Mouse (Mus musculus): ENCODE results near the gene Itgad. TPM values are rescaled to one million over a fixed set of nuclear protein-coding genes. Genes with fewer than 3 reads are reported as not detected.

The Itgad gene
- polyA plus RNA-seq, 1 experiment from 2014 or later = 0.04 TPM

GRCm38 (mm10) chr7:128206152-128206551, 52.0 kb downstream of the Itgad start, which contains the start of gene Cox6a2:
Gene Cox6a2 (minus strand): TSS chr7:128206387.
- 54% methylated on average over 6 of the region's 6 CpGs for WGBS

GRCm38 (mm10) chr7:128208187-128208586, 54.0 kb downstream of the Itgad start:
- WGBS = 2% methylated on average over 4 of the region's 4 CpGs
- H3K9ac ChIP-seq (ENCODE audit: low read length) = no peak overlapping the region
- no peaks in the 10 kb centered on the region for H3K4me1 ChIP-seq (replicated peaks; ENCODE audit: control insufficient read depth, insufficient read depth, low read length)
- no peak overlapping the region for H3K4me2 ChIP-seq (ENCODE audit: low read depth, low read length)
- H3K9me3 ChIP-seq (ENCODE audit: control insufficient read depth, low read length) = no peaks in the 10 kb centered on the region
- H3K36me3 ChIP-seq (ENCODE audit: control insufficient read depth, insufficient read depth, low read length) = no peaks in the 10 kb centered on the region
- no peaks in the 10 kb centered on the region for H3K27me3 ChIP-seq (ENCODE audit: control insufficient read depth, insufficient read depth, low read depth, low read length)
- ATAC-seq (ENCODE audit: low read depth) = peak; percentile 52
- no peak overlapping the region for H3K4me3 ChIP-seq (ENCODE audit: low read length)
- H3K27ac ChIP-seq (ENCODE audit: low read length) = no peak overlapping the region

More at GRCm38 (mm10) chr7:128206152-128206551, 52.0 kb downstream of the Itgad start, which contains the start of gene Cox6a2:
- Histone ChIP-seq H3K36me3 (ENCODE audit: control insufficient read depth, insufficient read depth, low read length) (no peaks in the 10 kb centered on the region), H3K9me3 (ENCODE audit: control insufficient read depth, low read length) (no peaks in the 10 kb centered on the region), H3K27ac (ENCODE audit: low read length) (no peak within 1 kb of the TSS), H3K4me2 (ENCODE audit: low read depth, low read length) (no peak within 1 kb of the TSS), H3K27me3 (ENCODE audit: control insufficient read depth, insufficient read depth, low read depth, low read length) (no peaks in the 10 kb centered on the region), H3K9ac (ENCODE audit: low read length) (no peak within 1 kb of the TSS), H3K4me1 (replicated peaks; ENCODE audit: control insufficient read depth, insufficient read depth, low read length) (no peaks in the 10 kb centered on the region), H3K4me3 (ENCODE audit: low read length) (no peak within 1 kb of the TSS)
- ATAC-seq (ENCODE audit: low read depth) = no peak

GRCm38 (mm10) chr7:128209826-128210225, 55.6 kb downstream of the Itgad start:
- H3K4me1 ChIP-seq (replicated peaks; ENCODE audit: control insufficient read depth, insufficient read depth, low read length) = no peaks in the 10 kb centered on the region
- H3K36me3 ChIP-seq (ENCODE audit: control insufficient read depth, insufficient read depth, low read length) = no peaks in the 10 kb centered on the region
- 39% methylated on average over 3 of the region's 3 CpGs for WGBS
- H3K27ac ChIP-seq (ENCODE audit: low read length) = no peak overlapping the region
- H3K9ac ChIP-seq (ENCODE audit: low read length) = no peak overlapping the region
- H3K4me2 ChIP-seq (ENCODE audit: low read depth, low read length) = no peak overlapping the region
- H3K9me3 ChIP-seq (ENCODE audit: control insufficient read depth, low read length) = no peaks in the 10 kb centered on the region
- no peak overlapping the region for H3K4me3 ChIP-seq (ENCODE audit: low read length)
- no peaks in the 10 kb centered on the region for H3K27me3 ChIP-seq (ENCODE audit: control insufficient read depth, insufficient read depth, low read depth, low read length)
- no peak for ATAC-seq (ENCODE audit: low read depth)

- Histone ChIP-seq H3K4me2 (ENCODE audit: low read depth, low read length) (no peak overlapping the region), H3K27me3 (ENCODE audit: control insufficient read depth, insufficient read depth, low read depth, low read length) (no peaks in the 10 kb centered on the region), H3K9ac (ENCODE audit: low read length) (no peak overlapping the region), H3K4me3 (ENCODE audit: low read length) (no peak overlapping the region), H3K4me1 (replicated peaks; ENCODE audit: control insufficient read depth, insufficient read depth, low read length) (no peaks in the 10 kb centered on the region), H3K36me3 (ENCODE audit: control insufficient read depth, insufficient read depth, low read length) (no peaks in the 10 kb centered on the region), H3K27ac (ENCODE audit: low read length) (no peak overlapping the region), H3K9me3 (ENCODE audit: control insufficient read depth, low read length) (peaks cover 4% of the 10 kb centered on the region)
- WGBS = 60% methylated on average over 4 of the region's 4 CpGs
- no peak for ATAC-seq (ENCODE audit: low read depth)
Measured at GRCm38 (mm10) chr7:128219952-128220351, 65.8 kb downstream of the Itgad start.

GRCm38 (mm10) chr7:128220936-128221335, 66.8 kb downstream of the Itgad start:
- Histone ChIP-seq H3K27ac (ENCODE audit: low read length) (no peak overlapping the region), H3K9ac (ENCODE audit: low read length) (no peak overlapping the region), H3K4me1 (replicated peaks; ENCODE audit: control insufficient read depth, insufficient read depth, low read length) (no peaks in the 10 kb centered on the region), H3K4me2 (ENCODE audit: low read depth, low read length) (no peak overlapping the region), H3K27me3 (ENCODE audit: control insufficient read depth, insufficient read depth, low read depth, low read length) (no peaks in the 10 kb centered on the region), H3K9me3 (ENCODE audit: control insufficient read depth, low read length) (peaks cover 4% of the 10 kb centered on the region), H3K4me3 (ENCODE audit: low read length) (no peak overlapping the region), H3K36me3 (ENCODE audit: control insufficient read depth, insufficient read depth, low read length) (no peaks in the 10 kb centered on the region)
- 90% methylated on average over 3 of the region's 3 CpGs for WGBS
- no peak for ATAC-seq (ENCODE audit: low read depth)

GRCm38 (mm10) chr7:128231741-128232140, 77.6 kb downstream of the Itgad start:
- H3K4me3 ChIP-seq (ENCODE audit: low read length) = no peak overlapping the region
- H3K4me2 ChIP-seq (ENCODE audit: low read depth, low read length) = no peak overlapping the region
- H3K9me3 ChIP-seq (ENCODE audit: control insufficient read depth, low read length) = no peaks in the 10 kb centered on the region
- no peak for ATAC-seq (ENCODE audit: low read depth)
- WGBS = 38% methylated on average over 8 of the region's 8 CpGs
- H3K36me3 ChIP-seq (ENCODE audit: control insufficient read depth, insufficient read depth, low read length) = no peaks in the 10 kb centered on the region
- no peak overlapping the region for H3K27ac ChIP-seq (ENCODE audit: low read length)
- H3K9ac ChIP-seq (ENCODE audit: low read length) = no peak overlapping the region
- H3K4me1 ChIP-seq (replicated peaks; ENCODE audit: control insufficient read depth, insufficient read depth, low read length) = peaks cover 1% of the 10 kb centered on the region; the same call in 1 of the 2 replicates
- no peaks in the 10 kb centered on the region for H3K27me3 ChIP-seq (ENCODE audit: control insufficient read depth, insufficient read depth, low read depth, low read length)

GRCm38 (mm10) chr7:128234796-128235195, 80.6 kb downstream of the Itgad start:
- H3K9ac ChIP-seq (ENCODE audit: low read length) = no peak overlapping the region
- H3K4me1 ChIP-seq (replicated peaks; ENCODE audit: control insufficient read depth, insufficient read depth, low read length) = peaks cover 13% of the 10 kb centered on the region
- no peak overlapping the region for H3K27ac ChIP-seq (ENCODE audit: low read length)
- no peak overlapping the region for H3K4me2 ChIP-seq (ENCODE audit: low read depth, low read length)
- no peaks in the 10 kb centered on the region for H3K36me3 ChIP-seq (ENCODE audit: control insufficient read depth, insufficient read depth, low read length)
- no peak overlapping the region for H3K4me3 ChIP-seq (ENCODE audit: low read length)
- no peak for ATAC-seq (ENCODE audit: low read depth)
- no peaks in the 10 kb centered on the region for H3K9me3 ChIP-seq (ENCODE audit: control insufficient read depth, low read length)
- no peaks in the 10 kb centered on the region for H3K27me3 ChIP-seq (ENCODE audit: control insufficient read depth, insufficient read depth, low read depth, low read length)
- 80% methylated on average over 2 of the region's 2 CpGs for WGBS

GRCm38 (mm10) chr7:128235481-128235880, 81.3 kb downstream of the Itgad start:
- no peak overlapping the region for H3K9ac ChIP-seq (ENCODE audit: low read length)
- H3K4me3 ChIP-seq (ENCODE audit: low read length) = no peak overlapping the region
- peaks cover 13% of the 10 kb centered on the region for H3K4me1 ChIP-seq (replicated peaks; ENCODE audit: control insufficient read depth, insufficient read depth, low read length)
- H3K27ac ChIP-seq (ENCODE audit: low read length) = no peak overlapping the region
- peaks cover 5% of the 10 kb centered on the region for H3K36me3 ChIP-seq (ENCODE audit: control insufficient read depth, insufficient read depth, low read length)
- H3K9me3 ChIP-seq (ENCODE audit: control insufficient read depth, low read length) = no peaks in the 10 kb centered on the region
- no peaks in the 10 kb centered on the region for H3K27me3 ChIP-seq (ENCODE audit: control insufficient read depth, insufficient read depth, low read depth, low read length)
- no peak for ATAC-seq (ENCODE audit: low read depth)
- no peak overlapping the region for H3K4me2 ChIP-seq (ENCODE audit: low read depth, low read length)
- WGBS = 62% methylated on average over 1 of the region's 1 CpGs

- H3K4me1 ChIP-seq (replicated peaks; ENCODE audit: control insufficient read depth, insufficient read depth, low read length) = peaks cover 13% of the 10 kb centered on the region
- no peaks in the 10 kb centered on the region for H3K27me3 ChIP-seq (ENCODE audit: control insufficient read depth, insufficient read depth, low read depth, low read length)
- no peaks in the 10 kb centered on the region for H3K9me3 ChIP-seq (ENCODE audit: control insufficient read depth, low read length)
- WGBS = 95% methylated on average over 13 of the region's 13 CpGs
- peaks cover 13% of the 10 kb centered on the region for H3K36me3 ChIP-seq (ENCODE audit: control insufficient read depth, insufficient read depth, low read length)
- H3K27ac ChIP-seq (ENCODE audit: low read length) = no peak overlapping the region
- no peak overlapping the region for H3K9ac ChIP-seq (ENCODE audit: low read length)
- H3K4me3 ChIP-seq (ENCODE audit: low read length) = no peak overlapping the region
- ATAC-seq (ENCODE audit: low read depth) = no peak
- no peak overlapping the region for H3K4me2 ChIP-seq (ENCODE audit: low read depth, low read length)
Measured at GRCm38 (mm10) chr7:128236426-128236825, 82.2 kb downstream of the Itgad start.
